Mouse (Mus musculus) intestine, embryonic 16.5 days (tissue): ENCODE data around the gene Cdyl2. TPM values are rescaled to one million over a fixed set of nuclear protein-coding genes. Genes with fewer than 3 reads are reported as not detected.

Experiments used
- ATAC-seq: fragments of 200-750 bp; cut with Nextera tagmentation; 2 replicates; pipeline ENCODE4 v1.8.0; 2017; ENCODE audit warnings: moderate TSS enrichment, moderate library complexity
- H3K27ac ChIP-seq: fragments of 300-500 bp; sonication (generic); 2 replicates; pipeline ENCODE4 v1.5.1; 2014; ENCODE audit warnings: mild to moderate bottlenecking, low read length
- H3K27me3 ChIP-seq: fragments of 300-500 bp; sonication (generic); replicated peaks from 2 replicates; pipeline ENCODE4 v1.6.1; 2014; ENCODE audit warnings: low read length, control low read depth, mixed read lengths; ENCODE audit not compliant: control insufficient read depth, insufficient read depth
- H3K36me3 ChIP-seq: fragments of 300-500 bp; sonication (generic); 2 replicates; pipeline ENCODE4 v1.6.1; 2014; ENCODE audit warnings: low read length, control low read depth; ENCODE audit not compliant: control insufficient read depth, insufficient read depth
- H3K4me1 ChIP-seq: fragments of 300-500 bp; sonication (generic); 2 replicates; pipeline ENCODE4 v1.6.1; 2014; ENCODE audit warnings: low read length, control low read depth, mixed read lengths; ENCODE audit not compliant: control insufficient read depth, insufficient read depth
- H3K4me2 ChIP-seq: fragments of 300-500 bp; sonication (generic); 2 replicates; pipeline ENCODE4 v1.6.1; 2014; ENCODE audit warnings: low read depth, low read length, control low read depth
- H3K4me3 ChIP-seq: fragments of 300-500 bp; sonication (generic); 2 replicates; pipeline ENCODE4 v1.5.1; 2014; ENCODE audit warnings: mild to moderate bottlenecking, low read length
- H3K9ac ChIP-seq: fragments of 300-500 bp; sonication (generic); 2 replicates; pipeline ENCODE4 v1.6.1; 2014; ENCODE audit warnings: low read depth, low read length
- H3K9me3 ChIP-seq: fragments of 300-500 bp; sonication (generic); 2 replicates; pipeline ENCODE4 v1.6.1; 2016; ENCODE audit warnings: low read length, control low read depth; ENCODE audit not compliant: control insufficient read depth
- WGBS: fragments of 180-500 bp; shearing (Covaris S2); extraction: QIAGEN DNeasy Blood & Tissue Kit; methylation state at CpG from one replicate; pipeline ENCODE4 v1.1.7; 2014; 5-methylcytosine and 5-hydroxymethylcytosine counted together
- polyA plus RNA-seq: library from polyadenylated mRNA; unstranded; fragments of >200 nt; fragmentation: Nextera tagmentation; extraction: Ambion mirVana; gene quantifications from 2 replicates; pipeline ENCODE4 v1.2.1, GENCODE M21; 2015

The Cdyl2 gene
- 4.0 and 4.3 TPM in 2 replicates for polyA plus RNA-seq

- WGBS: under 1% methylated on average over 128 of the region's 129 CpGs
- ATAC-seq: peak; percentile 92
- Histone ChIP-seq H3K4me1 (peaks cover 5% of the 10 kb centered on the region), H3K36me3 (0 out of 2 replicates have a peak, but pooled peaks cover 4% of the 10 kb centered on the region), H3K27me3 (peaks cover 2% of the 10 kb centered on the region; the same call in 1 of the 2 replicates), H3K9me3 (0 out of 2 replicates have a peak, but pooled peaks cover 3% of the 10 kb centered on the region), H3K4me3 (peak within 1 kb of the TSS; percentile 86), H3K4me2 (peak within 1 kb of the TSS; percentile 80), H3K9ac (peak within 1 kb of the TSS; percentile 85), H3K27ac (peak within 1 kb of the TSS; percentile 87)
Measured at GRCm38 (mm10) chr8:116732684-116733647, at the start of gene Cdyl2. Gene Cdyl2 (minus strand): TSS chr8:116732991.

- no peak overlapping the region for H3K4me3 ChIP-seq
- ATAC-seq: no peak
- 62% methylated on average over 8 of the region's 8 CpGs for WGBS
- no peaks in the 10 kb centered on the region for H3K4me1 ChIP-seq
- no peaks in the 10 kb centered on the region; the same call in 1 of the 2 replicates for H3K9me3 ChIP-seq
- no peak overlapping the region for H3K27ac ChIP-seq
- no peaks in the 10 kb centered on the region for H3K36me3 ChIP-seq
- no peak overlapping the region for H3K4me2 ChIP-seq
- H3K27me3 ChIP-seq: no peaks in the 10 kb centered on the region
- H3K9ac ChIP-seq: no peak overlapping the region
Measured at GRCm38 (mm10) chr8:116780594-116780993, 47.8 kb upstream of the Cdyl2 start.

- ATAC-seq: no peak
- 88% methylated on average over 5 of the region's 5 CpGs for WGBS
Measured at GRCm38 (mm10) chr8:116774220-116774619, 41.4 kb upstream of the Cdyl2 start.

GRCm38 (mm10) chr8:116772727-116773126 is 39.9 kb upstream of the Cdyl2 start:
- no peaks in the 10 kb centered on the region for H3K4me1 ChIP-seq
- no peak overlapping the region for H3K9ac ChIP-seq
- H3K4me3 ChIP-seq: no peak overlapping the region
- no peak overlapping the region for H3K4me2 ChIP-seq
- no peak for ATAC-seq
- no peaks in the 10 kb centered on the region for H3K36me3 ChIP-seq
- no peaks in the 10 kb centered on the region for H3K27me3 ChIP-seq
- H3K9me3 ChIP-seq: no peaks in the 10 kb centered on the region; the same call in 1 of the 2 replicates
- no peak overlapping the region for H3K27ac ChIP-seq
- WGBS: 70% methylated on average over 9 of the region's 9 CpGs

More at GRCm38 (mm10) chr8:116774220-116774619, 41.4 kb upstream of the Cdyl2 start:
- Histone ChIP-seq H3K9ac (no peak overlapping the region), H3K27ac (no peak overlapping the region), H3K9me3 (no peaks in the 10 kb centered on the region; the same call in 1 of the 2 replicates), H3K4me2 (no peak overlapping the region), H3K4me3 (no peak overlapping the region), H3K27me3 (no peaks in the 10 kb centered on the region), H3K36me3 (no peaks in the 10 kb centered on the region), H3K4me1 (no peaks in the 10 kb centered on the region)

GRCm38 (mm10) chr8:116771797-116772343 is 39.1 kb upstream of the Cdyl2 start:
- H3K27ac ChIP-seq: no peak overlapping the region
- H3K27me3 ChIP-seq: no peaks in the 10 kb centered on the region
- H3K4me1 ChIP-seq: no peaks in the 10 kb centered on the region
- no peak overlapping the region for H3K9ac ChIP-seq
- no peak overlapping the region for H3K4me2 ChIP-seq
- 53% methylated on average over 7 of the region's 7 CpGs for WGBS
- ATAC-seq: no peak
- H3K4me3 ChIP-seq: no peak overlapping the region
- no peaks in the 10 kb centered on the region for H3K9me3 ChIP-seq
- no peaks in the 10 kb centered on the region for H3K36me3 ChIP-seq

DNA sequence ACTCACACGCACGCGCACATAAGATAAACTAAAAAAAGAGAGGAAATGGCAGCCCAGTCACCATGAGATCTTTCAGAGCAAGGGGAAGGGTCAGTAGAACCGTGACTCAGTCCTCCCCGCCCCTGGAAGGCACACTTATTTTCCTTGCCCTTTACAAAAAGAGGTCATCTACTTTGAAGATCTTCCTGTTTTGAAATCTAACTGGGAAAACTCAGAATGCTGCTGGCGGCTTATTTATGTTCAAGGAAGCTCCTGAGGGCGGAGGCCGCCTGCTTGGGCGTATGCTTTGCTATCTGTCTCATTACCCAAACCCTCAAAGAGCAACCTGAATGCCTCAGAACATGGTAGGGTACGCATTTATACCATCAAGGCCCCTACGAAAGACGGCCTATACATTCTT is 38.0 kb upstream of the Cdyl2 start:
- no peak for ATAC-seq
- no peak overlapping the region for H3K27ac ChIP-seq
- H3K4me2 ChIP-seq: no peak overlapping the region
- no peak overlapping the region for H3K9ac ChIP-seq
- no peaks in the 10 kb centered on the region for H3K36me3 ChIP-seq
- no peaks in the 10 kb centered on the region for H3K27me3 ChIP-seq
- no peak overlapping the region for H3K4me3 ChIP-seq
- 67% methylated on average over 12 of the region's 12 CpGs for WGBS
- no peaks in the 10 kb centered on the region for H3K4me1 ChIP-seq
- H3K9me3 ChIP-seq: no peaks in the 10 kb centered on the region

- Histone ChIP-seq H3K9ac (no peak overlapping the region), H3K9me3 (no peaks in the 10 kb centered on the region), H3K36me3 (no peaks in the 10 kb centered on the region), H3K27ac (no peak overlapping the region), H3K4me2 (no peak overlapping the region), H3K4me3 (no peak overlapping the region), H3K27me3 (no peaks in the 10 kb centered on the region), H3K4me1 (no peaks in the 10 kb centered on the region)
- WGBS: 63% methylated on average over 3 of the region's 3 CpGs
- ATAC-seq: no peak
Measured at GRCm38 (mm10) chr8:116756174-116756573, 23.4 kb upstream of the Cdyl2 start.

- WGBS: 12% methylated on average over 4 of the region's 4 CpGs
Measured at GRCm38 (mm10) chr8:116755557-116755956, 22.8 kb upstream of the Cdyl2 start.

GRCm38 (mm10) chr8:116740726-116741125 is 7.9 kb upstream of the Cdyl2 start:
- no peak for ATAC-seq
- no peaks in the 10 kb centered on the region for H3K36me3 ChIP-seq
- no peaks in the 10 kb centered on the region for H3K9me3 ChIP-seq
- no peak overlapping the region for H3K27ac ChIP-seq
- no peak overlapping the region for H3K9ac ChIP-seq
- no peak overlapping the region for H3K4me2 ChIP-seq
- no peak overlapping the region for H3K4me3 ChIP-seq
- H3K27me3 ChIP-seq: 0 out of 2 replicates have a peak, but pooled peaks cover 2% of the 10 kb centered on the region
- 94% methylated on average over 1 of the region's 1 CpGs for WGBS
- no peaks in the 10 kb centered on the region for H3K4me1 ChIP-seq

More at GRCm38 (mm10) chr8:116755557-116755956, 22.8 kb upstream of the Cdyl2 start:
- H3K4me3 ChIP-seq: no peak overlapping the region
- H3K9ac ChIP-seq: no peak overlapping the region
- H3K9me3 ChIP-seq: no peaks in the 10 kb centered on the region
- no peak overlapping the region for H3K27ac ChIP-seq
- ATAC-seq: no peak
- no peak overlapping the region for H3K4me2 ChIP-seq
- H3K27me3 ChIP-seq: no peaks in the 10 kb centered on the region
- no peaks in the 10 kb centered on the region for H3K36me3 ChIP-seq
- no peaks in the 10 kb centered on the region for H3K4me1 ChIP-seq
